7 mouse cellular contexts compared by ENCODE assay signal in the genomic region with DNA sequence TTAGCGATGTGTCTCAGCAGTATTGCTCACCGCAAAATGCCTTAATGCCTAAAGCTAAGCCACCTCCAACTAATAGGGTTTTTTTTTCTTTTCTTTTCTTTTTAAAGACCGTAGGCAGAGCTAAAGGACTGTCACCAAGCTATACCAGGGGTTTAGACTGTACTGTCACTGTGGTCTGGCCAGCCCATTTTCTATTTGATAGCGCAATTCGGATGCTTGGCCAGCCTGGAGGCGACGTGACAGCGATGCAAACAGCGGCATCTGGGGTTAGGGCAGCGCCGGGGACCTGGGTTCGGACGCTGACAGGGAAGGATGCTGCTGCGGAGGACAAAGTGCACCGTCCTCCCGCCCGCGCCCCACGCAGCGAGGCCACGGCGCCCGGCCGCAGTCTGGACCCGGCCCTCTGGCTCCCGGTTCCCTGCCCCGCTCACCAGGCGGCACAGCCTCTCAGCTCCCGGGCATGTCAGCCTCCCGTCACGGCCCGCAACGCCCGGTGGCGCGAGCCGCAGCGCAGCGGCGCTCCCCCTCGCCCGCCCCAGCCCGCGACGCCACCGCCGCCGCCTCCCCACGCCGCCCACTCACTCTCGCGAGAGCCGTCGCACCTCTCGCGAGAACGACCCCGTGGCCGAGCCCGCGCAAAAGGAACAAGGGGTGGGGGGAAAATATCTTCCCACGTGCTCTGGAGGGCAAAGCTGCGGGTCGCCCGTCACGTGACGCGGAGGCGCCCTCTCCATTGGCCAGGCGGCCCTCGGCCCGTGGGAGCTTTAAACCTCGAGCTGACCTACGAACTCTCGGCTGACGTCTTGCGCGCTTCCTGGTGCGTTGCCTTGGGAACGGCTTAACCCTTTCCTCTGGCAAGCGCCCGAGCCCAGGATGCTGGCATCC. TPM values are rescaled to one million over a fixed set of nuclear protein-coding genes. Genes with fewer than 3 reads are reported as not detected.
DNase-seq lines count a peak whose midpoint lies in the region; ATAC-seq and TF ChIP-seq lines count a peak whose summit lies in the region.

A gene (minus strand): TSS at position 528 of the 885 bp plus-strand sequence.

- peak; percentile 45; the same call in 1 of the 2 replicates for TF ChIP-seq POLR2A in spleen, adult 2 months (IDR thresholded peaks at IDR 0.05; ENCODE audit: low read depth, low read length)

- no peak for TF ChIP-seq CTCF in spleen, adult 2 months (IDR thresholded peaks at IDR 0.05; ENCODE audit: extremely low read depth, insufficient read depth, insufficient read length, insufficient replicate concordance)

- no peaks in the 10 kb centered on the region for H3K9me3 ChIP-seq in embryonic facial prominence, embryonic 11.5 days (replicated peaks; ENCODE audit: control insufficient read depth, low read length)
- no peaks in the 10 kb centered on the region for H3K9me3 ChIP-seq in limb, embryonic 12.5 days
- H3K9me3 ChIP-seq in midbrain, embryonic 15.5 days, result no peaks in the 10 kb centered on the region

- no peaks in the 10 kb centered on the region for H3K36me3 ChIP-seq in embryonic facial prominence, embryonic 11.5 days (replicated peaks; ENCODE audit: control insufficient read depth, insufficient read depth, low read depth, low read length)
- H3K36me3 ChIP-seq in limb, embryonic 12.5 days, result no peaks in the 10 kb centered on the region
- no peaks in the 10 kb centered on the region for H3K36me3 ChIP-seq in midbrain, embryonic 15.5 days (replicated peaks)
- no peaks in the 10 kb centered on the region for H3K36me3 ChIP-seq in spleen, adult 2 months (ENCODE audit: control insufficient read depth, insufficient read depth, low read length)

- ATAC-seq in embryonic facial prominence, embryonic 11.5 days (replicated peaks; ENCODE audit: insufficient number of reproducible peaks, low FRiP score, low TSS enrichment, low read depth), result peak; percentile 93
- ATAC-seq in limb, embryonic 12.5 days (ENCODE audit: insufficient number of reproducible peaks, insufficient read depth, low FRiP score, low TSS enrichment, low read depth), result peak; percentile 88
- peak; percentile 97 for ATAC-seq in midbrain, embryonic 15.5 days (replicated peaks)

- no peaks in the 10 kb centered on the region for H3K27me3 ChIP-seq in embryonic facial prominence, embryonic 11.5 days (ENCODE audit: control insufficient read depth, insufficient read depth, low read length)
- H3K27me3 ChIP-seq in limb, embryonic 12.5 days, result no peaks in the 10 kb centered on the region
- no peaks in the 10 kb centered on the region for H3K27me3 ChIP-seq in midbrain, embryonic 15.5 days (replicated peaks)
- H3K27me3 ChIP-seq in spleen, adult 2 months (ENCODE audit: control insufficient read depth, insufficient read depth, low read length), result no peaks in the 10 kb centered on the region

- peak; percentile 97 for DNase-seq in adrenal gland, postnatal 14 days
- peak; percentile 96 for DNase-seq in embryonic facial prominence, embryonic 11.5 days (ENCODE audit: low spot score)
- DNase-seq in heart, adult 11 months, result peak; percentile 100
- peak; percentile 94 for DNase-seq in kidney, adult 18-20 months
- peak; percentile 89 to 93 for DNase-seq in spleen, adult 2 months (ENCODE audit: low read depth in 1 of 2, low spot score in 2 of 2)

- H3K4me2 ChIP-seq in embryonic facial prominence, embryonic 11.5 days (ENCODE audit: low read depth, low read length), result peak within 1 kb of the TSS; percentile 77
- peak within 1 kb of the TSS; percentile 63 for H3K4me2 ChIP-seq in limb, embryonic 12.5 days
- peak within 1 kb of the TSS; percentile 60 for H3K4me2 ChIP-seq in midbrain, embryonic 15.5 days

- under 1% methylated on average over 65 of the region's 82 CpGs for WGBS in embryonic facial prominence, embryonic 11.5 days
- WGBS in limb, embryonic 12.5 days, result under 1% methylated on average over 62 of the region's 82 CpGs
- WGBS in midbrain, embryonic 15.5 days, result under 1% methylated on average over 78 of the region's 82 CpGs
- WGBS in spleen, adult 2 months, result under 1% methylated on average over 75 of the region's 82 CpGs

- H3K4me1 ChIP-seq in embryonic facial prominence, embryonic 11.5 days (ENCODE audit: control insufficient read depth, insufficient read depth, low read length), result no peaks in the 10 kb centered on the region
- peaks cover 35% of the 10 kb centered on the region for H3K4me1 ChIP-seq in limb, embryonic 12.5 days (replicated peaks)
- peaks cover 38% of the 10 kb centered on the region for H3K4me1 ChIP-seq in midbrain, embryonic 15.5 days
- H3K4me1 ChIP-seq in spleen, adult 2 months (ENCODE audit: control insufficient read depth, insufficient read depth, insufficient read length), result no peaks in the 10 kb centered on the region; the same call in 1 of the 2 replicates

- peak within 1 kb of the TSS; percentile 94 for H3K4me3 ChIP-seq in embryonic facial prominence, embryonic 11.5 days (ENCODE audit: low read depth, low read length)
- peak within 1 kb of the TSS; percentile 89 for H3K4me3 ChIP-seq in limb, embryonic 12.5 days (replicated peaks)
- peak within 1 kb of the TSS; percentile 69 for H3K4me3 ChIP-seq in midbrain, embryonic 15.5 days
- H3K4me3 ChIP-seq in spleen, adult 2 months (ENCODE audit: extremely low read depth, insufficient read depth, insufficient read length), result peak within 1 kb of the TSS; percentile 75

- peak within 1 kb of the TSS; percentile 59; the same call in 1 of the 2 replicates for H3K27ac ChIP-seq in embryonic facial prominence, embryonic 11.5 days (replicated peaks; ENCODE audit: low read depth, low read length)
- peak within 1 kb of the TSS; percentile 89 for H3K27ac ChIP-seq in limb, embryonic 12.5 days
- H3K27ac ChIP-seq in midbrain, embryonic 15.5 days, result peak within 1 kb of the TSS; percentile 97
- H3K27ac ChIP-seq in spleen, adult 2 months (ENCODE audit: insufficient read depth, low read length), result peak within 1 kb of the TSS; percentile 77

- peak within 1 kb of the TSS; percentile 94 for H3K9ac ChIP-seq in embryonic facial prominence, embryonic 11.5 days (replicated peaks; ENCODE audit: low read length)
- peak within 1 kb of the TSS; percentile 92 for H3K9ac ChIP-seq in limb, embryonic 12.5 days (replicated peaks)
- H3K9ac ChIP-seq in midbrain, embryonic 15.5 days, result peak within 1 kb of the TSS; percentile 97

RNA-seq across cellular contexts. Expression of the gene that starts here (rescaled TPM):
- 44.7 and 45.3 TPM in 2 replicates for total RNA-seq in adrenal gland, postnatal 14 days (2021)
- 17.7 and 18.0 TPM in 2 replicates for polyA plus RNA-seq in embryonic facial prominence, embryonic 11.5 days (2014; fragmentation: Nextera tagmentation; extraction: Ambion mirVana)
- 25.6 and 27.1 TPM in 2 replicates for polyA plus RNA-seq in limb, embryonic 12.5 days (2016; fragmentation: Nextera tagmentation; extraction: Ambion mirVana)
- polyA plus RNA-seq in midbrain, embryonic 15.5 days (2015; fragmentation: Nextera tagmentation; extraction: Ambion mirVana), result 38.8 and 43.5 TPM in 2 replicates
- 2.6 and 3.1 TPM in 2 replicates for polyA plus RNA-seq in spleen, adult 2 months (2012; rRNA removed)

Comparison
In these comparisons a context has a peak if more than half of its experiments do, and no peak if none do; other contexts are left out.
1. Peak in every context shown above with its lines: DNase-seq, ATAC-seq, H3K4me3 ChIP-seq and H3K27ac ChIP-seq.